Mouse (Mus musculus): ENCODE data around the gene Slc29a4. TPM values are rescaled to one million over a fixed set of nuclear protein-coding genes. Genes with fewer than 3 reads are reported as not detected.

The Slc29a4 gene
- total and polyA plus RNA-seq, 2 experiments = 0.04 TPM; not detected in 1

GRCm38 (mm10) chr5:142771034-142771433 lies 78.7 kb downstream of the Slc29a4 start:
- no peak for TF ChIP-seq POLR2A (IDR thresholded peaks at IDR 0.05; ENCODE audit: extremely low read depth, insufficient read depth, low read length)
- no peak for TF ChIP-seq CTCF (IDR thresholded peaks at IDR 0.05; ENCODE audit: low read depth, low read length)
- H3K9ac ChIP-seq (ENCODE audit: low read depth, low read length) = no peak overlapping the region
- no peak overlapping the region for H3K27ac ChIP-seq (replicated peaks; ENCODE audit: insufficient read depth, low read depth, low read length)
- peaks cover 9% of the 10 kb centered on the region for H3K79me2 ChIP-seq (ENCODE audit: control insufficient read depth, insufficient read depth, low read length)
- H3K36me3 ChIP-seq (ENCODE audit: control insufficient read depth, insufficient read depth, low read length) = peaks cover 25% of the 10 kb centered on the region
- no peaks in the 10 kb centered on the region for H3K27me3 ChIP-seq (ENCODE audit: control insufficient read depth, insufficient read depth, low read length)
- WGBS = 93% methylated on average over 4 of the region's 4 CpGs
- DNase-seq (ENCODE audit: extremely low read depth, low read depth, low spot score) = no peak
- H3K4me1 ChIP-seq (ENCODE audit: control insufficient read depth, insufficient read depth, low read length) = peaks cover 12% of the 10 kb centered on the region
- H3K4me3 ChIP-seq (ENCODE audit: insufficient read depth, low read depth, low read length) = no peak overlapping the region

- Histone ChIP-seq H3K4me1 (ENCODE audit: control insufficient read depth, insufficient read depth, low read length) (peaks cover 12% of the 10 kb centered on the region), H3K27ac (replicated peaks; ENCODE audit: insufficient read depth, low read depth, low read length) (no peak overlapping the region), H3K79me2 (ENCODE audit: control insufficient read depth, insufficient read depth, low read length) (peaks cover 16% of the 10 kb centered on the region), H3K36me3 (ENCODE audit: control insufficient read depth, insufficient read depth, low read length) (peaks cover 24% of the 10 kb centered on the region), H3K4me3 (ENCODE audit: insufficient read depth, low read depth, low read length) (no peak overlapping the region), H3K9ac (ENCODE audit: low read depth, low read length) (no peak overlapping the region), H3K27me3 (ENCODE audit: control insufficient read depth, insufficient read depth, low read length) (no peaks in the 10 kb centered on the region)
- TF ChIP-seq CTCF (IDR thresholded peaks at IDR 0.05; ENCODE audit: low read depth, low read length) (no peak), POLR2A (IDR thresholded peaks at IDR 0.05; ENCODE audit: extremely low read depth, insufficient read depth, low read length) (no peak)
- 93% methylated on average over 15 of the region's 15 CpGs for WGBS
- DNase-seq (ENCODE audit: extremely low read depth, low read depth, low spot score) = no peak
These were observed 79.7 kb downstream of the Slc29a4 start for GRCm38 (mm10) chr5:142771964-142772363.

Other genes with a start within 250 kb of the Slc29a4 start
- 3.6 and 6.9 TPM in 2 replicates for gene Ap5z1, start 228.6 kb upstream of the Slc29a4 start, total RNA-seq (2014; rRNA removed)
- gene Ap5z1, start 228.6 kb upstream of the Slc29a4 start, polyA plus RNA-seq (2012; rRNA removed) = 23.3 and 24.9 TPM in 2 replicates
- not detected in 2 replicates for gene Papolb, start 162.4 kb upstream of the Slc29a4 start, total RNA-seq (2014; rRNA removed)
- gene Papolb, start 162.4 kb upstream of the Slc29a4 start, polyA plus RNA-seq (2012; rRNA removed) = not detected in 2 replicates
- gene Radil, start 141.4 kb upstream of the Slc29a4 start, total RNA-seq (2014; rRNA removed) = not detected in 2 replicates
- gene Radil, start 141.4 kb upstream of the Slc29a4 start, polyA plus RNA-seq (2012; rRNA removed) = 0.02 TPM in 1 of 2 replicates, not detected in the other
- gene Mmd2, start 83.7 kb upstream of the Slc29a4 start, total RNA-seq (2014; rRNA removed) = 9.8 and 37.1 TPM in 2 replicates
- 13.1 and 27.6 TPM in 2 replicates for gene Mmd2, start 83.7 kb upstream of the Slc29a4 start, polyA plus RNA-seq (2012; rRNA removed)
- gene Wipi2, start 64.8 kb upstream of the Slc29a4 start, total RNA-seq (2014; rRNA removed) = 43.9 and 46.5 TPM in 2 replicates
- 35.9 and 39.2 TPM in 2 replicates for gene Wipi2, start 64.8 kb upstream of the Slc29a4 start, polyA plus RNA-seq (2012; rRNA removed)
- gene Tnrc18, start 125.2 kb downstream of the Slc29a4 start, total RNA-seq (2014; rRNA removed) = 4.0 and 9.0 TPM in 2 replicates
- gene Tnrc18, start 125.2 kb downstream of the Slc29a4 start, polyA plus RNA-seq (2012; rRNA removed) = 14.5 and 17.8 TPM in 2 replicates
- 1.5 and 2.4 TPM in 2 replicates for gene Fbxl18, start 202.9 kb downstream of the Slc29a4 start, total RNA-seq (2014; rRNA removed)
- 9.3 and 10.6 TPM in 2 replicates for gene Fbxl18, start 202.9 kb downstream of the Slc29a4 start, polyA plus RNA-seq (2012; rRNA removed)
- 726 and 988 TPM in 2 replicates for gene Actb, start 214.2 kb downstream of the Slc29a4 start, total RNA-seq (2014; rRNA removed)
- 1,363 and 1,398 TPM in 2 replicates for gene Actb, start 214.2 kb downstream of the Slc29a4 start, polyA plus RNA-seq (2012; rRNA removed)

Data from liver, adult 2 months (tissue).